Mouse (Mus musculus) ES-E14 (cell line): ENCODE results near the gene Ccdc88c.

ENCODE experiments used
- HCFC1 ChIP-seq: IDR thresholded peaks from 2 replicates; pipeline ENCODE4 v1.6.1; 2012; ENCODE audit warnings: low read length, inconsistent platforms, borderline replicate concordance; ENCODE audit not compliant: insufficient read depth
- ZC3H11A ChIP-seq: IDR thresholded peaks from 2 replicates; pipeline ENCODE4 v1.6.1; 2012; ENCODE audit warnings: low read depth, mild to moderate bottlenecking, inconsistent platforms, low read length, borderline replicate concordance

DNA sequence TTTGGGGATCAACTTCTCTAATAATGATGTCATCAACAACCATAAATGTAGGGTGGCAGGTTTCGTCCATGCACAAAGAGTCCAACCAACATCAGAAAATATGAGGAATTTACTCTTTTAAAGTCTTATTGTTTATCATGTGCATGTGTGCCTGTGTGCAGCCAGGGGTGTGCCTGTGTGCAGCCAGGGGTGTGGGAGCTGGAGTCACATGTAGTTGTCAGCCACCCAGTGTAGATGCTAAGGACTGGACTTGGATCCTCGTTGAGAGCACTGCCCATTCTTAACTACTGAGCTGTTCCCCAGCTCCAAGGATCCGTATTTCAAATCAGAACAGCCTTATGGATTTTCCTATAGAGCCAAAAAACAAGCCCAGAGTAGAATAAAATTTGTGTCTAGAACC, 37.7 kb downstream of the Ccdc88c start:
- TF ChIP-seq ZC3H11A (no peak), HCFC1 (no peak)
